Comparison of ENCODE assay signal across 7 mouse cellular contexts in genomic region chr3:129214666-129215161, GRCm38 (mm10). TPM values are rescaled to one million over a fixed set of nuclear protein-coding genes. Genes with fewer than 3 reads are reported as not detected.
DNase-seq lines count a peak whose midpoint lies in the region; ATAC-seq lines count a peak whose summit lies in the region.

No protein-coding gene starts in this region.

- H3K9me3 ChIP-seq in forebrain, embryonic 16.5 days (ENCODE audit: control insufficient read depth, low read length) = no peaks in the 10 kb centered on the region
- H3K9me3 ChIP-seq in liver, embryonic 15.5 days (replicated peaks) = no peaks in the 10 kb centered on the region

- no peaks in the 10 kb centered on the region for H3K36me3 ChIP-seq in forebrain, embryonic 16.5 days (ENCODE audit: control insufficient read depth, insufficient read depth)
- H3K36me3 ChIP-seq in liver, embryonic 15.5 days (replicated peaks) = no peaks in the 10 kb centered on the region

- peaks cover 50% of the 10 kb centered on the region for H3K27me3 ChIP-seq in forebrain, embryonic 16.5 days (replicated peaks; ENCODE audit: control insufficient read depth, insufficient read depth, low read length)
- peaks cover 100% of the 10 kb centered on the region for H3K27me3 ChIP-seq in liver, embryonic 15.5 days

- H3K4me1 ChIP-seq in forebrain, embryonic 16.5 days (replicated peaks; ENCODE audit: control insufficient read depth, insufficient read depth, low read length) = peaks cover 16% of the 10 kb centered on the region
- peaks cover 9% of the 10 kb centered on the region; the same call in 1 of the 2 replicates for H3K4me1 ChIP-seq in liver, embryonic 15.5 days (replicated peaks)

- no peak overlapping the region for H3K9ac ChIP-seq in forebrain, embryonic 16.5 days (replicated peaks; ENCODE audit: low read depth, low read length)
- H3K9ac ChIP-seq in liver, embryonic 15.5 days = no peak overlapping the region

- no peak for ATAC-seq in forebrain, embryonic 16.5 days
- no peak for ATAC-seq in liver, embryonic 15.5 days (ENCODE audit: insufficient read depth)

- H3K4me2 ChIP-seq in forebrain, embryonic 16.5 days (ENCODE audit: low read length) = peak overlapping the region; percentile 65
- H3K4me2 ChIP-seq in liver, embryonic 15.5 days = peak overlapping the region; percentile 67

- intact Hi-C loops in left cerebral cortex, postnatal 10 days (cut with DNase I) = loop anchor here (5.0 to 10.0 kb wide), 2 partner anchors 1587 to 1890 kb away; no protein-coding TSS in a partner anchor

- peak overlapping the region; percentile 49 for H3K4me3 ChIP-seq in forebrain, embryonic 16.5 days (replicated peaks; ENCODE audit: low read length)
- H3K4me3 ChIP-seq in liver, embryonic 15.5 days (replicated peaks) = peak overlapping the region; percentile 47

- under 1% methylated on average over 31 of the region's 31 CpGs for whole genome bisulfite sequencing in forebrain, embryonic 16.5 days
- 3% methylated on average over 31 of the region's 31 CpGs for WGBS in liver, embryonic 15.5 days (ENCODE audit: insufficient replicate concordance)

- H3K27ac ChIP-seq in forebrain, embryonic 16.5 days (ENCODE audit: low read length) = no peak overlapping the region
- H3K27ac ChIP-seq in liver, embryonic 15.5 days (replicated peaks) = no peak overlapping the region

- DNase-seq in thymus, postnatal 4 days = peak; percentile 25
- DNase-seq in thymus, postnatal 14 days = no peak
- no peak for DNase-seq in left cerebral cortex, postnatal 10 days (ENCODE audit: extremely low spot score in 1 of 2, low spot score in 2 of 2)
- no peak for DNase-seq in urinary bladder, postnatal 36 days (ENCODE audit: low spot score in 2 of 2)
- no peak for DNase-seq in lung, postnatal 36 days

RNA-seq across cellular contexts. Expression of gene Pitx2, which starts 15.0 kb away (rescaled TPM):
- polyA plus RNA-seq in forebrain, embryonic 16.5 days (2015; fragmentation: Nextera tagmentation; extraction: Ambion mirVana) = 0.86 and 4.9 TPM in 2 replicates
- polyA plus RNA-seq in liver, embryonic 15.5 days (2015; fragmentation: Nextera tagmentation; extraction: Ambion mirVana) = 0.64 and 0.90 TPM in 2 replicates
- not detected for total RNA-seq in left cerebral cortex, postnatal 10 days (2021)
